Mouse (Mus musculus) right cerebral cortex, postnatal 4 days (tissue): ENCODE results near the gene Psip1.

Experiments used
- DNase-seq: peaks from one replicate; pipeline ENCODE4 v3.0.0-alpha.2; 2022

The Psip1 gene

GRCm38 (mm10) chr4:83414241-83414824 is 71.9 kb downstream of the Psip1 start:
- DNase-seq, result no peak

- no peak for DNase-seq
Observed at GRCm38 (mm10) chr4:83412060-83412459, 74.2 kb downstream of the Psip1 start.

GRCm38 (mm10) chr4:83409867-83410505 is 76.3 kb downstream of the Psip1 start:
- DNase-seq, result no peak

GRCm38 (mm10) chr4:83407688-83408087 is 78.6 kb downstream of the Psip1 start:
- no peak for DNase-seq
